Mouse (Mus musculus): ENCODE data around the gene Rrm2.

GRCm38 (mm10) chr12:24709831-24710508 lies 1.9 kb downstream of the Rrm2 start:
- no peak for TF ChIP-seq CTCF (IDR thresholded peaks at IDR 0.05; ENCODE audit: insufficient read depth, low read depth, low read length)
- TF ChIP-seq POLR2A (IDR thresholded peaks at IDR 0.05; ENCODE audit: insufficient read depth, low read depth, low read length): no peak
